Mouse (Mus musculus): Measurements from ENCODE around the gene Spns3.

The Spns3 gene

DNA sequence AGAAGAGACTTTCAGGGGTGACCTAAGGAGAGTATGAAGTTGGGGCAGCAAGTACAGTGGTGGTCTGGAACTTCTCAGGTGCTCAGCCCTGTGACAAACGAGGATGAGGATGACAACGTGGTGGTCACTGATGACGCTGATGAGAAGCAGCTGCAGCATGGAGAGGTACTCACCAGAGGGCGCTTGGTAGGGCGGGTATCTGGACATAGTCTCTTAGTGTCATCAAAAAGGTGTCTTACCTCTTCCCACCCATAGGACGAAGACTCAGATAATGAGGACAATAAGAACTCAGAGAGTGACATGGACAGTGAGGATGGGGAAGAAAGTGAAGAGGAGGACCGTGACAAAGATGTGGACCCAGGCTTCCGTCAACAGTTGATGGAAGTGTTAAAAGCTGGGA is 102.8 kb downstream of the Spns3 start:
- DNase-seq (ENCODE audit: low spot score) = no peak

DNA sequence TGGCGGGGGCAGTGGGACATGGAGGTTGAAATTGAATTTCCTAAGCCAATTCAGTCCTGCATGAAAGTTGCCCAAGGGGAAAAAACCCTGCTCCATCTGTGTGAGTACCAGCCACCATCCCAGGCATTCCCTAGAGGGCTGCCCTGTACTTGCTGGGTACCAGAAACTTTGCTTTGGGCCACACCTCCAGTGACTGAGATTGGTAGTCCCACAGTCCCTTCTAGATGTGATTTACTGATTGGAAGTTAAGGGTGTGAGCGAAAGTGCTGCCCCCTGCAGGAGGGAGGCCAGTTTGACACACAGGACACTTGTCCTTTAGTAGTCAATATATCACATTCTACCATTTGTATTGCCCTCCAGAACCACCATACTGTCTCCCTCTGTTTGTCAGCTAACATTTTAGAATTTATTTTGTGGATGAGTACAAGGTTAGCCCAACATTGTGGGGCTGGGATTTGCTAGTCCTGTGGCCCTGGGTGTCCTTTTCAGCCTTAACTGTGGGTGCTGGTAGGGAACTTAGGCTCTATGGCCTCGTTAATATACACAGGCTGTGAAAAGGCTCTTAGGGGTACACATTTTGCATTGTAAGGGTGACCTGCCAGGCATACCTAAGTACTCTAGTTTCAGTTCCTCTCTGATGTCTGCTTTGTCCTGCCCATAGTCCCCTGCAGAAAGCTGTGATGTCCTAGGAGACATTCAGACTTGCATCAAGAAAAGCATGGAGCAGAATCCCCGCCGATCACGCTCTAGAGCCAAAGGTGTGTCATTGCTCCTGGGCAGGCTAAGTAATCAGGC is 103.8 kb downstream of the Spns3 start:
- DNase-seq (ENCODE audit: low spot score) = no peak

Measured in yolk sac, embryonic 10.5 days (tissue).